Mouse (Mus musculus): ENCODE measurements around the gene Maml2. TPM values are rescaled to one million over a fixed set of nuclear protein-coding genes. Genes with fewer than 3 reads are reported as not detected.

Maml2 gene
- polyA plus RNA-seq (2012; fragmentation: generic; extraction: Trizol): 1.5 TPM
- long read RNA-seq, experiment 1, partial matches to known transcripts: 0 of 15 reads
- long read RNA-seq, experiment 1, other reads (novel, unspliced or antisense): 15 of 15 reads
- long read RNA-seq, experiment 2, partial matches to known transcripts: 0 of 2 reads
- long read RNA-seq, experiment 2, other reads (novel, unspliced or antisense): 1 of 2 reads

DNA sequence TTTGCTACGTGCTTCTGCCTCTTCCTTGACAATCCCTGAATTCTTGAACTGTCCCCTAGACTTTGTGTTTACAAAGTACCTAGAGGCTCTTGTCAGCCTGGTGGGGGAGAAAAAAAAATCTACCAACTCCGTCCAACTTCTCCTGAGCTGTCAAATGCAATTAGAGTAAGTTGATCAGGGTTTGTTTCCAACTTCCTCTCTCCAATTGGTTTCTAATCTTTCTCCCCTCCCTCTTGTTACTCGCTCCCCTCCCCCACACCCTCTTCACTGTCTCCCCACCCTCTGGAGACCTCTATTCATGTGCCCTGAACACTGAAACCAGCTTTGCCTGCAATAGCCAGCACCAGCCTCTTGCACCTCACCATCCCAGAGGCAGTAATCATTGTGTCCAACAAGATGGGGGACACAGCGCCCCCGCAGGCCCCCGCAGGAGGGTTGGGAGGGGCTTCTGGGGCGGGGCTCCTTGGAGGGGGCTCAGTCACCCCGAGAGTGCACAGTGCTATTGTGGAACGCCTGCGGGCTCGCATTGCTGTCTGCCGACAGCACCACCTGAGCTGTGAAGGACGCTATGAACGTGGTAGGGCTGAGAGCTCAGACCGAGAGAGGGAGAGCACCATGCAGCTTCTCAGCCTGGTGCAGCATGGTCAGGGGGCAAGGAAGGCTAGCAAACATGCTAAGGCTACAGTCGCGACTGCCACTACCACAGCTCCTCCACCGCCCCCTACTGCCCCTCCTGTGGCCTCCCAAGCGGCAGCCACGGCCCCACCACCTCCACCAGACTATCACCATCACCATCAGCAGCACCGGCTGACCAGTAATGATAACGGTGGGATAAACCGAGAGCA is at the start of gene Maml2:
Maml2 (plus strand) TSS at position 290 of the 845 bp plus-strand sequence.
- Histone ChIP-seq H3K79me3 (ENCODE audit: low read depth) (peaks cover 2% of the 10 kb centered on the region), H3ac (ENCODE audit: control insufficient read depth, insufficient read length, low read depth) (peak within 1 kb of the TSS; percentile 51), H3K36me3 (ENCODE audit: control insufficient read depth, insufficient read depth) (no peaks in the 10 kb centered on the region), H3K27me3 (ENCODE audit: control insufficient read depth, insufficient read depth, insufficient read length) (no peaks in the 10 kb centered on the region), H3K4me3 (ENCODE audit: insufficient read depth, poor library complexity, severe bottlenecking) (peak within 1 kb of the TSS; percentile 43), H3K79me2 (ENCODE audit: control insufficient read depth, insufficient read depth) (peaks cover 8% of the 10 kb centered on the region)
- peak; percentile 9 for TF ChIP-seq CTCF (IDR thresholded peaks at IDR 0.05; ENCODE audit: control insufficient read depth, insufficient read depth, insufficient read length)
- no peak for TF ChIP-seq USF1 (IDR thresholded peaks at IDR 0.05; ENCODE audit: low read depth)

DNA sequence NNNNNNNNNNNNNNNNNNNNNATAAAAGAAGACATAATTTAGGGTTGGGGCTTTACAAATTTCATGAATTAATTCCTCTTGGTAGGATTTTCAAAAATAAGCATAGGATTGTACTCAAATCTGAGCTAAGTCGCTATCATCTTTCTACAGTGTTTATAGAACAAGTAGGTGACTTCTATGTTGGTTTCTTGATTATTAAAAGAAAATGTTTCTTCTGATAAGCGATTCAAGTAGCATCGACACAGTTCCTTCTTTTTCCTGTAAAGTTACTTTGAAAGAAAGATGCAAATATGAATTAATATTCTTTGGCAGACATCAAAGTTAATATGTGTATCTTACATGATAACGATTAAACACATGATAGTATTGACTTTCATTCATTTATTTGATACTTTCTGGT is 49.7 kb upstream of the Maml2 start:
- no peak overlapping the region for H3K4me3 ChIP-seq (ENCODE audit: insufficient read depth, poor library complexity, severe bottlenecking)
- no peaks in the 10 kb centered on the region for H3K36me3 ChIP-seq (ENCODE audit: control insufficient read depth, insufficient read depth)
- H3K79me2 ChIP-seq (ENCODE audit: control insufficient read depth, insufficient read depth): peaks cover 30% of the 10 kb centered on the region
- TF ChIP-seq MYOG (IDR thresholded peaks at IDR 0.05; ENCODE audit: control insufficient read depth, extremely low read depth, insufficient read length) (no peak), FOSL1 (IDR thresholded peaks at IDR 0.05; ENCODE audit: insufficient read depth, low read length, poor library complexity, severe bottlenecking) (no peak), CTCF (IDR thresholded peaks at IDR 0.05; ENCODE audit: control insufficient read depth, insufficient read depth, insufficient read length) (no peak), MAX (IDR thresholded peaks at IDR 0.05) (no peak), MYOD1 (IDR thresholded peaks at IDR 0.05; ENCODE audit: control insufficient read depth, insufficient read length, low read depth) (no peak), CEBPB (IDR thresholded peaks at IDR 0.05; ENCODE audit: low read depth) (no peak), USF1 (IDR thresholded peaks at IDR 0.05; ENCODE audit: low read depth) (no peak)
- no peaks in the 10 kb centered on the region for H3K27me3 ChIP-seq (ENCODE audit: control insufficient read depth, insufficient read depth, insufficient read length)
- no peak overlapping the region for H3ac ChIP-seq (ENCODE audit: control insufficient read depth, insufficient read length, low read depth)
- H3K79me3 ChIP-seq (ENCODE audit: low read depth): peaks cover 16% of the 10 kb centered on the region

DNA sequence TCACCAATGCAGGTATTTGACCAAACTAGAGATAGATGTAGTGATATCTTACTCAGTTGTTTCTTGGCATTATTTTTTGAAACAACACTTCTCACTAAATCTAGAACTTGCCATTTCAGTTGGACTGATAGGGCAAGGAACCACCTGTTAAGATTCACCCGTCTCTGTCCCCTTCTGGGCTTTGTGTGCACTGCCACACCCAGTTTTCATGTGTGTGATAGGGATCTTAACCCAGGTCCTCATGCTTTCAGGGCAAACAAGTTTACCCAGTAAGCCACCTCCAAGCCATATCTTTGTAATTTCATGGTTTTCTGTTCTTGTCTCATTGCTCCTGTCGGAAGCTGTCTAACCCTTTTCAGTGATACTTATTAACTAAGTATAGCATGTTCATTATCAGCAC is 46.5 kb upstream of the Maml2 start:
- Histone ChIP-seq H3K36me3 (ENCODE audit: control insufficient read depth, insufficient read depth) (peaks cover 7% of the 10 kb centered on the region), H3K4me3 (ENCODE audit: insufficient read depth, poor library complexity, severe bottlenecking) (no peak overlapping the region), H3K79me2 (ENCODE audit: control insufficient read depth, insufficient read depth) (peaks cover 10% of the 10 kb centered on the region), H3ac (ENCODE audit: control insufficient read depth, insufficient read length, low read depth) (no peak overlapping the region), H3K79me3 (ENCODE audit: low read depth) (no peaks in the 10 kb centered on the region), H3K27me3 (ENCODE audit: control insufficient read depth, insufficient read depth, insufficient read length) (no peaks in the 10 kb centered on the region)
- TF ChIP-seq FOSL1 (IDR thresholded peaks at IDR 0.05; ENCODE audit: insufficient read depth, low read length, poor library complexity, severe bottlenecking) (no peak), MYOG (IDR thresholded peaks at IDR 0.05; ENCODE audit: control insufficient read depth, extremely low read depth, insufficient read length) (no peak), CEBPB (IDR thresholded peaks at IDR 0.05; ENCODE audit: low read depth) (no peak), MAX (IDR thresholded peaks at IDR 0.05) (no peak), USF1 (IDR thresholded peaks at IDR 0.05; ENCODE audit: low read depth) (no peak)

DNA sequence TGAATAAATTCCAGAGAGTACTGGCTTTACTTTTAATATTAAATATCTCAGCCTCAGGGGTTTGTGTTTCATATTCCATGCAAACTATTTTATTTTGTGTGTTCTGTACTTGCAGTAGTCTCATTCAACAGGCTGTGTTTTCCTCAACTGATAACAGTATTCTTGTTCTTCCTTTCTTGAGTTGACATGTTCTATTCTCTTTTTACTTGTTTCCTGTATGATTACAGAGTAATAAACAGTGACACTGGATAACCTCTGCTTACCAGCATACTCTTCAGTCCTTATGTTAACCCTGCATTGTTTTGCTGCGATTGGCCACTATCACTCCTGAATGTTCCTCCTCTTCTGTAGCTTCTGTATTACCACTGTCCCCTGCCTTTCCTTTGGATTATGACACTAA is 41.0 kb upstream of the Maml2 start:
- H3K27me3 ChIP-seq (ENCODE audit: control insufficient read depth, insufficient read depth, insufficient read length): no peaks in the 10 kb centered on the region
- H3K79me2 ChIP-seq (ENCODE audit: control insufficient read depth, insufficient read depth): no peaks in the 10 kb centered on the region
- no peak overlapping the region for H3ac ChIP-seq (ENCODE audit: control insufficient read depth, insufficient read length, low read depth)
- no peak for TF ChIP-seq FOSL1 (IDR thresholded peaks at IDR 0.05; ENCODE audit: insufficient read depth, low read length, poor library complexity, severe bottlenecking)
- no peak for TF ChIP-seq USF1 (IDR thresholded peaks at IDR 0.05; ENCODE audit: low read depth)
- TF ChIP-seq MAX (IDR thresholded peaks at IDR 0.05): no peak
- TF ChIP-seq CTCF (IDR thresholded peaks at IDR 0.05; ENCODE audit: control insufficient read depth, insufficient read depth, insufficient read length): no peak
- no peak for TF ChIP-seq MYOD1 (IDR thresholded peaks at IDR 0.05; ENCODE audit: control insufficient read depth, insufficient read length, low read depth)
- no peak for TF ChIP-seq CEBPB (IDR thresholded peaks at IDR 0.05; ENCODE audit: low read depth)
- no peak for TF ChIP-seq MYOG (IDR thresholded peaks at IDR 0.05; ENCODE audit: control insufficient read depth, extremely low read depth, insufficient read length)
- peaks cover 7% of the 10 kb centered on the region for H3K36me3 ChIP-seq (ENCODE audit: control insufficient read depth, insufficient read depth)
- no peak overlapping the region for H3K4me3 ChIP-seq (ENCODE audit: insufficient read depth, poor library complexity, severe bottlenecking)
- no peaks in the 10 kb centered on the region for H3K79me3 ChIP-seq (ENCODE audit: low read depth)

DNA sequence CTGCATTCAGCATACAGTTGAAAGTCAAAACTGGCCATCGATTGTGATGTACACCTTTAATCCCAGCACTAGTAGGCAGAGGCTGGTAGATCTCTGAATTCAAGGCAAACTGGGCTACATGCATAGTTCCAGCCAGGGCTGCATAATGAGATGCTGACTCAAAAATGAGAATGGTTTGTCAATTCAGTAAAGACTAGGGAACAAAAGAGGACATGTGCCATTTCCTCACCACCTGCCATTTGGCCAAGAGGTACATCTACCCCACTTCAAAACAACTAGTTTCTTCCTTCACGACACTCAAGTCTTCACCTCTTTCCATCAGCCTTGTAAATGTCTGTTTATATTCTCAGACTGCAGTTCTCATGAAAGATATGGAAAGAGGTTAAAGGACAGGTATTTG is 39.6 kb upstream of the Maml2 start:
- Histone ChIP-seq H3K4me3 (ENCODE audit: insufficient read depth, poor library complexity, severe bottlenecking) (no peak overlapping the region), H3K79me2 (ENCODE audit: control insufficient read depth, insufficient read depth) (no peaks in the 10 kb centered on the region), H3K79me3 (ENCODE audit: low read depth) (no peaks in the 10 kb centered on the region), H3K36me3 (ENCODE audit: control insufficient read depth, insufficient read depth) (peaks cover 7% of the 10 kb centered on the region), H3K27me3 (ENCODE audit: control insufficient read depth, insufficient read depth, insufficient read length) (no peaks in the 10 kb centered on the region), H3ac (ENCODE audit: control insufficient read depth, insufficient read length, low read depth) (no peak overlapping the region)
- no peak for TF ChIP-seq CEBPB (IDR thresholded peaks at IDR 0.05; ENCODE audit: low read depth)
- TF ChIP-seq FOSL1 (IDR thresholded peaks at IDR 0.05; ENCODE audit: insufficient read depth, low read length, poor library complexity, severe bottlenecking): no peak
- no peak for TF ChIP-seq MYOD1 (IDR thresholded peaks at IDR 0.05; ENCODE audit: control insufficient read depth, insufficient read length, low read depth)
- no peak for TF ChIP-seq USF1 (IDR thresholded peaks at IDR 0.05; ENCODE audit: low read depth)
- TF ChIP-seq CTCF (IDR thresholded peaks at IDR 0.05; ENCODE audit: control insufficient read depth, insufficient read depth, insufficient read length): no peak
- no peak for TF ChIP-seq MAX (IDR thresholded peaks at IDR 0.05)
- TF ChIP-seq MYOG (IDR thresholded peaks at IDR 0.05; ENCODE audit: control insufficient read depth, extremely low read depth, insufficient read length): no peak

Data from C2C12 (cell line).